Mouse (Mus musculus): ENCODE results near the gene Amhr2. TPM values are rescaled to one million over a fixed set of nuclear protein-coding genes. Genes with fewer than 3 reads are reported as not detected.

Gene Amhr2
- total RNA-seq, 2 experiments from 2014 or later = not detected

- no peak for ATAC-seq (replicated peaks; ENCODE audit: low FRiP score, low TSS enrichment, poor library complexity, severe bottlenecking)
These were observed 23.7 kb downstream of the Amhr2 start for GRCm38 (mm10) chr15:102468675-102469370.

DNA sequence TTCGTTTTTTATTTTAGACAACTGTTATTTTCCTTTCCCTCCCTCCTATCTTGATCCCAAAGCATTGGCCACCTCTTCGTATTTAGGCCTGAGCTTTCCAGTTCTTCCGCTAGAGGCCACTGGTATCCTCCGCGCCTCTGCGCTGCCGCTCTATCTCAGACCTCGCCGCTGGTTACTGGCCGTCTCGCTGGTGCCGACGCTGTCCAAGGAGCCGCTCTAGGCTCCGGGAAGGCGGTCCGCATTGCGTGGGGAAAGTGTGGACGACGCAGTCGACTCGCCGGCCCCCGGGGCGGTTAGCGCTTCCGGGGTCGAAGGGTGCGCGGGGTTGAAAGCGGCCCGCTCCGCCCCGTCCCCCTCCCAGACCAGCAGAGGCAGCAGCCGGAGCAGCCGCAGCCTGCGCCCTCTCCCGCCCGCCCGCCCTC is 25.0 kb downstream of the Amhr2 start, which contains the start of gene Pcbp2:
TSS of gene Pcbp2 (plus strand) at position 357 of the 422 bp plus-strand sequence.
- ATAC-seq (replicated peaks; ENCODE audit: low FRiP score, low TSS enrichment, poor library complexity, severe bottlenecking) = peak; percentile 98

GRCm38 (mm10) chr15:102470605-102471294 is 25.6 kb downstream of the Amhr2 start:
- ATAC-seq (replicated peaks; ENCODE audit: low FRiP score, low TSS enrichment, poor library complexity, severe bottlenecking) = peak; percentile 39

DNA sequence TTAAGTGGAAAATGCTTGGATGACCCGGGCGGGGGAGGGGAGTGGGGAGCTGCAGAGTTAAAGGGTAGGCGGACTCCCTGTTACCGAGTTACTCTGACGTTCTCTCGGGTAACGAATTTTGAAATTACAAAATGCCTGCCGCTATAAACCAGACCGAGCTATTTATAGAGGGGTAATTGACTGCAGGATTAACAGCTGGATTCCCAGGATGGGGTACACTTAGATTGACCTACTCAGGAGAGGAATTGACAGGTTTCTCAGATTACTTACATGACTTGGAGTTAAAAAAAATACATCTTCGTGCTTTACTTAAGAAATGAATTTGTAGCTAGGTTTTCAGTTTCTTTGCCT is 26.1 kb downstream of the Amhr2 start:
- ATAC-seq (replicated peaks; ENCODE audit: low FRiP score, low TSS enrichment, poor library complexity, severe bottlenecking) = 0 out of 2 replicates have a peak, but pooled peaks have one; percentile 0

- ATAC-seq (replicated peaks; ENCODE audit: low FRiP score, low TSS enrichment, poor library complexity, severe bottlenecking) = no peak
These were observed 26.6 kb downstream of the Amhr2 start for GRCm38 (mm10) chr15:102471727-102472126.

DNA sequence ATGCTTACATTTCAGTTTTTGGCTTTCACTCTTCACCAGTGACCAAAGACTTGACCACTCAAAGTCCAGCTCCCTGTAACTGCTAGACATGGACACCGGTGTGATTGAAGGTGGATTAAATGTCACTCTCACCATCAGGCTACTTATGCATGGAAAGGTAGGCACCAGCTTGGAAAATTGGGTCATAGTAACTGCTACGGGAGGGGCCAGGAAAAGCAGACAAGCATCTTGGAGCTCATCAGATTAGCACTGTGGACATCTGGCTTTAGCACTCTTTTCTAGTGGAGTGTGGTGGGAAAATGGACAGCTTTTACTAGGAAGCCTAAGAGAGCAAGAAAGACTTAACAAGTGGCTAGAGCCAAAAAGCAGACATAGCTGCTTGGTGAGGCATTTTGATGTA is 28.1 kb downstream of the Amhr2 start:
- no peak for ATAC-seq (replicated peaks; ENCODE audit: low FRiP score, low TSS enrichment, poor library complexity, severe bottlenecking)

DNA sequence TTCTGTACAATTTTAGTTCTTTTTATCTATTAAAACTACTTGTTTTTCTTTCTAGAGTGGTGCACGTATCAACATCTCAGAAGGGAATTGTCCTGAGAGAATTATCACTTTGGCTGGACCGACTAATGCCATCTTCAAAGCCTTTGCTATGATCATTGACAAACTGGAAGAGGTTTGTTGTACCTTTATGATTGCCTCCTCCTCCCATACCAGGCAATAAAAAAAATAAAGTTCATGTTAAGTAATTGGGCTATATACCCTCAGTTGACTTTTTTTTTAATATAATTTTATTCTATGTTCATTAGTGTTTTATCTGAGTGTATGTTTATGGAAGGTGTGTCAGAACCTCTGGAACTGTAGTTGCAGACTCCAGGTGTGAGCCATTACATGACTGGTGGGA is 29.4 kb downstream of the Amhr2 start:
- no peak for ATAC-seq (replicated peaks; ENCODE audit: low FRiP score, low TSS enrichment, poor library complexity, severe bottlenecking)

DNA sequence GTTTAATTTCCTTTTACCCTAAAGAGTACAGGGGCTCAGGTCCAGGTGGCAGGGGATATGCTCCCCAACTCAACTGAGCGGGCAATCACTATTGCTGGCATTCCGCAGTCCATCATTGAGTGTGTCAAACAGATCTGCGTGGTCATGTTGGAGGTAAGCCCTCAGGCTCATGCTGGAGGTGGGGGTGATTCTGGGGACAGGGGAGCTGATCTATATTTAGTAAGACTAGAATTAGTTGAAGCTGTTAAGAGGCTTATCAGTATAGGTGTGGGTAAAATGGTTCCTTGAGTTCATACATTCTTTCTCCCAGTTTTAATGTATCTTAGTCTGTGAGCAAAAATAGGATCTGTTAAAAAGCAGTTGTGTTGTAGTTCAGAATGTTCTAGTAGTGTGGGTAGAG is 38.0 kb downstream of the Amhr2 start:
- ATAC-seq (replicated peaks; ENCODE audit: low FRiP score, low TSS enrichment, poor library complexity, severe bottlenecking) = no peak

DNA sequence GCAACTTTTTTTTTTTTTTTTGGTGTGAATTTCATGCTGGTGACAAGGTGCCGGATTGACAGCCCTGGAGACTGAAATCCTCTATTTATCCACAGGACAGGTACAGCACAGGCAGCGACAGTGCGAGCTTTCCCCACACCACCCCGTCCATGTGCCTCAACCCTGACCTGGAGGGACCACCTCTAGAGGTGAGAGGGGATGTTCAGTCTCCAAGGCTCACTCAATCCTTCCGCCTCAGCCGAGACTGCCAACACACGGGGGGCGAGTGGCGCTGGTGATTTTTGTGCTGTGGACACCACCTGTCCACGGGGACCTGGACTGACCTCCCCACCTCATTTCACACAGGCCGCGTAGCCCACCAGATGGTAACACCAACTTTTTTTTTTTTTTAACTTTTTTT is 40.7 kb downstream of the Amhr2 start:
- no peak for ATAC-seq (replicated peaks; ENCODE audit: low FRiP score, low TSS enrichment, poor library complexity, severe bottlenecking)

GRCm38 (mm10) chr15:102487664-102488063 is 42.5 kb downstream of the Amhr2 start:
- ATAC-seq (replicated peaks; ENCODE audit: low FRiP score, low TSS enrichment, poor library complexity, severe bottlenecking) = no peak

DNA sequence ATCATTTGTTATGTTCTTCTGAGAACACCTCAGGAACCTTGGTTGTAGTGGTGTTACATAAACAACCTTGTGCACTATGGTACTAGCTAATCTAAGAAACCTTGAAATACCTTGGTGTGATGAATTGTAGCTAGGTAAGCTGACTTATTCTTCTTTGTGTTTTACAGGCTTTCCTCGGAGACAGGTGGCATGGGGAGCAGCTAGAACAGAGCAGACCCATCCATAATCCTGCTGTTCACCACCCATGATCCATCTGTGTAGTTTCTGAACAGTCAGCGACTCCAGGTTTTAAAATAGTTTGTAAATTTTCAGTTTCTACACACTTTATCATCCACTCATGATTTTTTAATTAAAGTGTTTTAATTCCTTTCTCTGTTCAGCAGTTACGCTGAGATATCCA is 53.2 kb downstream of the Amhr2 start:
- ATAC-seq (replicated peaks; ENCODE audit: low FRiP score, low TSS enrichment, poor library complexity, severe bottlenecking) = no peak

DNA sequence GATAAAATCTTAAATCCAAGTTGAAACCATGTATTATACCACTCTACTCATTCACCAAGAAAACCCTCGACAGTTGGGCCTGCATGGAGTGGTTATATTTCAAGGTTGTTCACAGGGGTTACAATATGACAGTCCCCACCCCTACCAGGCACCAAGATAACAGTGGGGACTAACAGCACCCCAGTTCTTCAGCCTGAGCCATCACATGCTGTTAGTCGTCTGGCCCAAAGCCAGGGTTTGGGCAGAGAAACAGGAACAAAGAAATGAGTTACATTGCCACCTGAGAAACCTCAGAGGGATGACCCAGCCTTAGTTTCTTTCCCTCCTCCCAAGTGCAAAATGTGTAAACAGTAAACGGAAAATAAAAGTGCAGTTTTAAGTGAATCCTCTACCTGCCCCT is 54.2 kb downstream of the Amhr2 start:
- ATAC-seq (replicated peaks; ENCODE audit: low FRiP score, low TSS enrichment, poor library complexity, severe bottlenecking) = 0 out of 2 replicates have a peak, but pooled peaks have one; percentile 15

DNA sequence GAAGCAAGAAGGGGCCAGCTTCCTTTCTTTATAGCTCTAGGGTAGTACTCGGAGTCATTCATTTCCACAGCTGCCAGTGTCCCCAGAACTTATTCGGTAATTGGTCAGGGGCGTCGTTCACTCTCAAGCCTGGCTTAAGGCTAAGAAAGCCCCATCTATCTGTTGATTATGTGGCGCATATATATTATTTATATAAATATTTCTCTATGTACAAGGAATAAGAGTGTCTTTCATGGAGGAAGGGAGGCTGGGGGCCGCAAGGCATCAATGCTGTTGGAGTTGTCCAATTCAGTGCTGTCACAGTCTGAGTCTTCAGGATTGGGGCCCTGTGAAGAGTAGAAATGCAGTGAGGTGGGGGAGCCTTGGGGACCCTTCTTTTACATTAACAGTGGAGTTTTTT is 54.7 kb downstream of the Amhr2 start:
- ATAC-seq (replicated peaks; ENCODE audit: low FRiP score, low TSS enrichment, poor library complexity, severe bottlenecking) = no peak

GRCm38 (mm10) chr15:102500479-102500878 is 55.3 kb downstream of the Amhr2 start:
- ATAC-seq (replicated peaks; ENCODE audit: low FRiP score, low TSS enrichment, poor library complexity, severe bottlenecking) = no peak

DNA sequence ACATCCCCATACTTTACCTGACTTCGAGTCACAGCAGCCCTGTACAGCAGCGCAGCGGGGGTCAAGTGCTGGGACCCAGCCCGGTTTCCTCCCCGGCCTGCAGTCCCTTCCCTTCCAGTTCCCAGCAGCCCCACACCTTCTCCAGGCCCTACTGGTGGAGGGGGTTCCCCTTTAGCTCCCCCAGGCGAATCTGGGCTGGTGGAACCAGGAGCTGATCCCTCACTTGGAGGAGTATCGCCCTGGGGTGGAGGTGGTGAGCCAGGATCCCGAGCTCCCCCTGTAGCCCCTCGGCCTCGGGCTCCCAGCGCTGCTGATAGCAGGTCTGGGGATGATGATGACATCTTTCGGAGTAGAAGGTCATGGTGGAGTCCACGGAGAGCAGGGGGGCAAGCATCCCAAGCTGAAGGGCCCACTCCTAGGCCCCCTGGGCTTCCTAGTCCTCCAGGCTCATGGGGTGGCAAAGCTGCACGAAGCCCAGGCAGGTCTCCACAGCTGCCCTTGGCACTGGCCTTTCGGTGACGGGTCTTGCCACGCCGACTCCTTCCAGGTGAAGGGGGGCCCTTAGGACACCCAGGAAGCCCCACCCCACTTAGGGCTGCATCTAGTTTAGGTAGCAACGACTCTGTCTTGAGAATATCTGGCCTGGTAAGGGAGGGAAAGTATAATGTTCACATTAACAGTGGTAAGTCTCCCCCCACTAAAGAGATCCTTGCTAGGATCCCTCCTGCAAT is 56.1 kb downstream of the Amhr2 start:
- ATAC-seq (replicated peaks; ENCODE audit: low FRiP score, low TSS enrichment, poor library complexity, severe bottlenecking) = 0 out of 2 replicates have a peak, but pooled peaks have one; percentile 21

DNA sequence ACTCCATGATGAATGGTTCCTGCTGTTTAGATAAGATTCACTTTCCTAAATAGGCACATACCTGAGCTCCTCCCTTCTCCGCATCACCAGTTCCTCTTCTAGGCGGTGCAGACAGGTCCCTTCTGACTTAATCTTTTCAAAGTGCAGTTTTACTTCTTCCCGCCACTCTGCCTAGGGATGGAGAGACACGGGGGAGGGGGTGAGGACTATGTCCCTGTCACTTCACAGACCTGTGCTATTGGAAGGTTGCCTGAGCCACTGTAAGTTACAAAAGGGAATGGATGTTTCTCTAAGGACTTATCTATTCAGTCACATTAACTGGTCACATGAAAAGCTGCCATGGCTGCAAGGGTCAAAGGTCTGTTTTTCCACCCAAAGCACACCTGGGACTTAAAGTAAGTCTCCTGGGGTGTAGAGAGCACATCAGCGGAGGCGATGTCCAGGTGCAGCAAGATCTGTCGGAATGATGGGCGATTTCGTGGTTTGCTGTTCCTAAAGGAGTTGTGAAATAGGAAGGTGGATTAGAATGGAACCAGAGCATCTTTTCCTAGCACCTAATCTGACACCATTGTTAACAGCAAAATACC is 57.2 kb downstream of the Amhr2 start:
- no peak for ATAC-seq (replicated peaks; ENCODE audit: low FRiP score, low TSS enrichment, poor library complexity, severe bottlenecking)

DNA sequence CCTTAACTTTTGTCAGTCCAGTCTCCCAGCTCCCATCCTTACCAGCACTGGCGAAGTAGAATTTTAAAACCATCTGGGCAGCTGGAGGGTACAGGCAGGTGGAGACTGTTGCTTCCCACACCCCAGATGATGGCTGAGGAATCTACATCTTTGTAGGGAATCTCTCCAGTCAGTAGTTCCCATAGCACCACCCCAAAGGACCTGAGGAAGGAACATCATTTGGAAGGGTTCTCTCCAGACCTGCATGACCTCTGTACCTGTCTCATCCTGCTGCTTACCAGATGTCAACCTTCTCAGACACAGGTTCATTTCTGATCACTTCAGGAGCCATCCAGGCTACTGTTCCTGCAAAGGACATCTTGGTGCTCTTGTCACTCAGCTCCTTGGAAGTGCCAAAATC is 58.3 kb downstream of the Amhr2 start, which contains the start of gene Gm10337:
TSS of gene Gm10337 (plus strand) at position 276 of the 400 bp plus-strand sequence.
- ATAC-seq (replicated peaks; ENCODE audit: low FRiP score, low TSS enrichment, poor library complexity, severe bottlenecking) = no peak

Measured in megakaryocyte-erythroid progenitor cell, adult 5-6 weeks (primary cell).